Mouse (Mus musculus): ENCODE measurements around the gene Cyp20a1. TPM values are rescaled to one million over a fixed set of nuclear protein-coding genes. Genes with fewer than 3 reads are reported as not detected.

Cyp20a1 gene
- total RNA-seq, 2 experiments from 2014 or later, result 5.5 to 6.2 TPM

Other genes with a start within 250 kb of the Cyp20a1 start
- 1 to 10 TPM; 4.5 to 5.9 TPM for gene Carf, start 245.1 kb upstream of the Cyp20a1 start, total RNA-seq (2021)
- gene Wdr12, start 244.7 kb upstream of the Cyp20a1 start, total RNA-seq (2021), result 10 to 100 TPM; 12.4 to 13.7 TPM
- gene Nbeal1, start 162.7 kb upstream of the Cyp20a1 start, total RNA-seq (2021), result 10 to 100 TPM; 21.6 to 24.5 TPM
- gene Abi2, start 66.3 kb downstream of the Cyp20a1 start, total RNA-seq (2021), result 1 to 10 TPM; 8.2 to 9.9 TPM
- 10 to 100 TPM; 21.8 to 23.3 TPM for gene Raph1, start 223.8 kb downstream of the Cyp20a1 start, total RNA-seq (2021)